Mouse (Mus musculus) hindbrain, embryonic 11.5 days (tissue): ENCODE results near the gene Hsd11b1. TPM values are rescaled to one million over a fixed set of nuclear protein-coding genes. Genes with fewer than 3 reads are reported as not detected.
A peak's percentile ranks its signal among the peaks of the same experiment; 100 is the strongest.

ENCODE experiments used
- ATAC-seq: fragments of 200-750 bp; cut with Nextera tagmentation; 2 replicates; pipeline ENCODE4 v1.8.0; 2017; ENCODE audit warnings: mild to moderate bottlenecking, moderate TSS enrichment, moderate library complexity; ENCODE audit not compliant: low FRiP score
- DNase-seq: peaks from one replicate; pipeline ENCODE4 v3.0.0-alpha.2; 2015; ENCODE audit warnings: low spot score
- H3K27ac ChIP-seq: fragments of 300-500 bp; sonication (generic); 2 replicates; pipeline ENCODE4 v1.5.1; 2014; ENCODE audit warnings: mild to moderate bottlenecking, low read depth, low read length
- H3K27me3 ChIP-seq: fragments of 300-500 bp; sonication (generic); 2 replicates; pipeline ENCODE4 v1.6.1; 2014; ENCODE audit warnings: mild to moderate bottlenecking, low read length, moderate library complexity, mixed read lengths; ENCODE audit not compliant: control insufficient read depth, insufficient read depth
- H3K36me3 ChIP-seq: fragments of 300-500 bp; sonication (generic); 2 replicates; pipeline ENCODE4 v1.6.1; 2014; ENCODE audit warnings: mild to moderate bottlenecking, low read length, moderate library complexity, mixed read lengths; ENCODE audit not compliant: control insufficient read depth, insufficient read depth
- H3K4me1 ChIP-seq: fragments of 300-500 bp; sonication (generic); replicated peaks from 2 replicates; pipeline ENCODE4 v1.6.1; 2014; ENCODE audit warnings: low read length, mixed read lengths; ENCODE audit not compliant: control insufficient read depth, insufficient read depth
- H3K4me2 ChIP-seq: fragments of 300-500 bp; sonication (generic); replicated peaks from 2 replicates; pipeline ENCODE4 v1.6.1; 2014; ENCODE audit warnings: mild to moderate bottlenecking, low read depth, low read length
- H3K4me3 ChIP-seq: fragments of 300-500 bp; sonication (generic); 2 replicates; pipeline ENCODE4 v1.5.1; 2014; ENCODE audit warnings: low read depth, low read length
- H3K9ac ChIP-seq: fragments of 300-500 bp; sonication (generic); 2 replicates; pipeline ENCODE4 v1.6.1; 2014; ENCODE audit warnings: low read depth, low read length
- H3K9me3 ChIP-seq: fragments of 300-500 bp; sonication (generic); 2 replicates; pipeline ENCODE4 v1.6.1; 2016; ENCODE audit warnings: low read length; ENCODE audit not compliant: control insufficient read depth
- WGBS: fragments of 180-500 bp; shearing (Covaris S2); extraction: QIAGEN DNeasy Blood & Tissue Kit; methylation state at CpG from one replicate; pipeline ENCODE4 v1.1.7; 2014; 5-methylcytosine and 5-hydroxymethylcytosine counted together
- polyA plus RNA-seq: library from polyadenylated mRNA; unstranded; fragments of >200 nt; fragmentation: Nextera tagmentation; extraction: Ambion mirVana; gene quantifications from 2 replicates; pipeline ENCODE4 v1.2.1, GENCODE M21; 2014

Gene Hsd11b1
- polyA plus RNA-seq, 1 experiment from 2014 or later, result not detected

DNA sequence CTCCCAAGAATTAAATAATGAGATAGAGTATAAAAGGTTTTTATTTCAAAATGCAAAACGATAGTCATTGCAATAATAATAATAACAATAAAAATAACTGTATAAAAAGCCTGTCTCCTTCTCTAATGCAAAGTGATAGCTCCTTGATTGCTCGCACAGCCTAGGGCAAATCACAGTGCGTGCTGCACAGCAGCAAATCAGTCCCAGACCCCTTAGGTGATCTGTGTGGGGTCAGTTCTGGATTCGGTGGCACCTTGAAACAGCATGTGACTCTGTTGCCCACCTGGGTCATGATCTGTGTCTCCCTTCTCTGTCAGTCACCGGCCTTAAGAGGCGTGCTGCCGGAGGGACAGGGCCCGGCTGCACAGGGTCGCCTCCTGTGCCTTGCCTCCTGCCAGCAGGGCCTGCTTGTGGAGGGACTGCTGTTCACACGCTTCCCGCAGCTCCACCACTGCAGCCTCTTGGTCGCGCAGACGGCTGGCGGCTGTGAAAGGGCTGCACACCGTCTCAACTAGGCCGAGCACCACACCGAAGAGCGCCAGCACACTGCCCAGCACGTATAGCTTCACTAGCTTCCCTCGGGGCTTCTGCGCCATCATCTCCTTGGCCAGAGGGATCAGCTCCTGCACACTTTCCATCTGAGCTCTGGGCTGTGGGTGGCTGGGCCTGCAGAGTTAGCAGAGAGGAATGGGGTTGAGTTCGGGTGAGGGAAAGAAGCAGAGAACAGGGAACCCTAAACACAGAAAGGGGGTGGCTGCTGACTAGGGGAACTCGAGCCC, 8.5 kb upstream of the Hsd11b1 start:
- 11% methylated on average over 24 of the region's 24 CpGs for WGBS
- Histone ChIP-seq H3K9me3 (no peaks in the 10 kb centered on the region), H3K4me3 (peak overlapping the region; percentile 37), H3K27ac (peak overlapping the region; percentile 55), H3K27me3 (no peaks in the 10 kb centered on the region), H3K9ac (peak overlapping the region; percentile 79), H3K4me2 (peak overlapping the region; percentile 71), H3K36me3 (no peaks in the 10 kb centered on the region), H3K4me1 (0 out of 2 replicates have a peak, but pooled peaks cover 3% of the 10 kb centered on the region)
- ATAC-seq, result peak; percentile 78
- peak; percentile 62 for DNase-seq

DNA sequence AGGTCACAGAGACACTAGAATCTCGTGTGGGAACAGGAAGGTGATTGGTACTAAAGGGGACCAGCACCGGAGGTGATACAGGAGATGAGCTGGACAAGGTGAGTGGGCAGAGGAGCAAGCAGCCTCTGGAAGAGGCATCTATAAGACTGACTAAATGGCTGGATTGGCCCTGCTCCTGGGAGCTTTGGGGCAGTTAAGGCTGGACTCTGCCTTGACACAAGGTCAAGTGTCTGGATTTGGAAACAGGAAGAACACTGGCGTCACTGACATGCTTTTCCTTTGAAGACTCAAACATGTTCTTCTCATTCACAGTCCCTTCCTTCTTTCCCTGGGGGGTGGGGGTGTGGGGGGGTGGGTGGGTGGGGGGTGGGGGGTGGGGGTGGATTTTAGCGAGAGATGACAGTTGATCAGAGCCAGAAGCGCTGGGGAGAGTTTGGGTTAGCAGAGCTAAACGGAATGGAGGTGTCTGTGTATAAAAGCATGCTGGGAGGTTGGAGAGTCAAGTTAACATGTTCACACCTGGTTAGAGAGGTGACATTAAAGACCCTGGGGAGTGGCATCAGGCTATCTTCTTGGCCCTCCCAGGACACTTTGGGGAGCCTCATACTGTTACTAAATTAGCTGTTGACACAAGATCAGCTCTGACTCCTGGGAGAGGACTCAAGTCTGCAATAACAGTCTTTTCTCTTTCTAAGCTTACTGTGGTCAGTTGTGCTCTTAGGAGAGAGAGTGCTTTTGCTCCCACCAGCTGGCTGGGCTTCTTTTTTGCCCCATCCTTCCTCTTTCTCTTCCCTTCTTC, 7.3 kb upstream of the Hsd11b1 start:
- DNase-seq (no peak), ATAC-seq (no peak)
- no peak overlapping the region for H3K27ac ChIP-seq
- H3K27me3 ChIP-seq, result no peaks in the 10 kb centered on the region
- no peak overlapping the region for H3K4me3 ChIP-seq
- 55% methylated on average over 6 of the region's 6 CpGs for WGBS
- no peaks in the 10 kb centered on the region for H3K36me3 ChIP-seq
- no peaks in the 10 kb centered on the region for H3K9me3 ChIP-seq
- H3K4me1 ChIP-seq, result 0 out of 2 replicates have a peak, but pooled peaks cover 3% of the 10 kb centered on the region
- 0 out of 2 replicates have a peak overlapping the region, but pooled peaks have one; percentile 11 for H3K9ac ChIP-seq
- no peak overlapping the region for H3K4me2 ChIP-seq

DNA sequence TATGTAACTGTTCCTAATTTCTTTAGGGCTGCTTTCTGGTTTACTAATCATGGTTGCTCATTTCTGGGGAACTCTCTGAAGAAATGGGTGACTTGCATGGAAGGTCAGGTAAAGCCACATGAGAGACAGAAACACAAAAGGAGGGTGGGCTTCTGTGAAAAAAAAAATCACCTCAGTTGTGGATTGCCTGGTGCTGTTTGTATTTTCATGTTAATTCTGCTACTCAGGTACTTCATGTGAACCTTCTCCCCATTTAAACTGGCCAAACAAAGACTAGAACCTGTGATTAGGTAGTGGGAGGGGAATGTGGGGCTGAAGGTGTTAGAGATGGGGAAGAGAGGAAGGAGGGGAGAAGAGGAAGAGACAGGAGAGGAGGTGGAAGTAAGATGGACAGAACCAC, 1.9 kb upstream of the Hsd11b1 start:
- DNase-seq (no peak), ATAC-seq (no peak)
- Histone ChIP-seq H3K4me1 (no peaks in the 10 kb centered on the region), H3K9me3 (no peaks in the 10 kb centered on the region), H3K9ac (no peak overlapping the region), H3K4me3 (no peak overlapping the region), H3K4me2 (no peak overlapping the region), H3K27ac (no peak overlapping the region), H3K36me3 (no peaks in the 10 kb centered on the region), H3K27me3 (no peaks in the 10 kb centered on the region)

DNA sequence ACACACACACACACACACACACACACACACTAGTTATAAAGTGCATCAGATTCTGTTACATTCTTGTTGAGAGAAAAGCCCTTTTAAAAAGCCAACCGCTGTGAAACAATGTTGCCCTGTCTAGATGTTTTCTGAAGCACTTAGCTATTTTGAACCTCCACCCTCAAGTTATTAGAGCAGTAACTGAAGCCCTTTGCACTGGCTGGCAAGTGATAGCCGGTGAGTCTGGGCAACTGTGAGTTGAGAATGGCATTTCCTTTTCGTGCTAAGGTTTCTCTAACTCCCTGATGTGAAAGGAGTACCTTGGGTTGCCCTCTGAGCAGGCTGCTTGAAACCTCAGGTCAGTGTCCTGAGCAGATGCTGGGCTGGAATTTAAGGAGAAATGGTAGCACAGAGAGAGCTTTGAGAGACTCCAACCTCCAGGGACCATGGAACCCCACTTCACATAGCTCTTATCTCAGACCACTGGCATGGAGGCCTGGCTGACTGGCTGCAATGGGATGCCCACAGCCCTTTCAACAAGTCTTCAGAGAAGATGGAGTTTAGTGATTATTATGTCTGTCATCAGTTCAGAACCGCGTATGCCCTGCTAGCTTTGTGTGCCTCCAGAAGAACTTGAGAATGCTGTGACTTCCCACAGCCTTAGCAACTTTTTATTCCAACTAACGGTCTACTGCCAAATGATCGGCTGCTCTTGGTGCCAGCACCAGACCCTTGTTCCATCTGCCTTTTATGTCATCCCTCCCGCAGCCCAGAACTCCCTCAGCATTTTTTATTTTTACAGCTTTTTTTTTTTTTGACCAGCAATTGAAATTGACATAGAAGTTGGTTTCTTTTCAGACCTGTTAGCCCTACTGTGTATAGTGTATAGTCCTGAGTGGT, 608 bp downstream of the Hsd11b1 start:
- no peak overlapping the region for H3K4me2 ChIP-seq
- H3K4me1 ChIP-seq, result no peaks in the 10 kb centered on the region
- ATAC-seq, result no peak
- H3K27me3 ChIP-seq, result no peaks in the 10 kb centered on the region
- no peak overlapping the region for H3K9ac ChIP-seq
- DNase-seq, result no peak
- H3K4me3 ChIP-seq, result no peak overlapping the region
- no peak overlapping the region for H3K27ac ChIP-seq
- no peaks in the 10 kb centered on the region for H3K36me3 ChIP-seq
- WGBS, result 79% methylated on average over 8 of the region's 8 CpGs
- no peaks in the 10 kb centered on the region for H3K9me3 ChIP-seq

DNA sequence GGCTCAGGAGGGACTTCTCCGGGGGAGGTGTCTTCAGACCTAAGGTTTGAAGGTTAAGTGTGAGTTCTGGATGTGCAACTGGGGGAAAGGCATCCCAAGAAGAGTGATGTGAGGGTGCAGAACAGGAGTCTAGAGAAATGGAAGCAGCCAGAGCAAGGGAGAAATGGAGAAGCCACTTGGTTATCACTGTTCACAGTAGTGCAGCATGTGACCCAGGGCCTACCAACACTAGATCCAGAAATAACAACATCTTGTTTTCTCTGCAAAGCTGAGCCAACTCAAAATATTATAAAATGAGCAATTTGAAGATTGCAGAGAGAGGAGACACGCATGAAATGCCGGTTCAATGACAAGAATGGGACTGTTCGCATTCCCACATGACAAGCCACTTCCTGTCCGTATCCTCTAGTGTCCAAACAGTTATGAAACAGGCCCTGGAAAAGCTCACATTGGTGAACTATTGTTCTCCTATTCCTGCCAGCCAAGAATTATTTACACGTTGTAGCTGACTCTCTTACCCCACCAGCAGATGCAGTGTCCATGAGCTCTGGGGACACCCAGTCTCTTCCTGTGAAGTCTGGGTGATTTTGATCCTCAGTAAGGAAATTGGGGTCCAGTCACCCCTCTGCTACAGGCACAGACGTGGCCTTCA, 1.9 kb downstream of the Hsd11b1 start:
- Histone ChIP-seq H3K4me2 (no peak overlapping the region), H3K9me3 (no peaks in the 10 kb centered on the region), H3K27ac (no peak overlapping the region), H3K27me3 (no peaks in the 10 kb centered on the region), H3K9ac (no peak overlapping the region), H3K4me1 (no peaks in the 10 kb centered on the region), H3K36me3 (no peaks in the 10 kb centered on the region), H3K4me3 (no peak overlapping the region)
- WGBS, result 79% methylated on average over 7 of the region's 7 CpGs
- no peak for DNase-seq
- no peak for ATAC-seq

DNA sequence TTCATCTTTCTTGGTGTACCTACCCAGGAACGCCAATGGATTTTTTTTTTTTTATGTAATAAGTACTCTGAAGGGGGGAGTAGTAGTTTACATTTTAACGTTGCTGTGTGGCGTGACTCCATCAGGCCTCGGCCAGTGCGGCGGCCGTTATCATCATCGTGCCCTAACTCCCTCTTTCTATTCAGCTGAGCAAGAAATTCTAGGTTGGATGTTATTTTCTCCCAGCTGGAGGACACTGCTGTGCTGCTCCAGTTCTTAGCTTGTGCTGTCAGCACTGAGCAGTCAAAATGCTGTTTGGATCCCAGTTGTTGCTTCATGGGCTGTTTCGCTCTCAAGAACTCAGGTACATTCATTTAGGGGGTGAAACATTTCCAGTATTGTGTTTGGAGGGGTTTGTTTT, 4.3 kb downstream of the Hsd11b1 start:
- H3K9me3 ChIP-seq, result no peaks in the 10 kb centered on the region
- H3K4me2 ChIP-seq, result no peak overlapping the region
- no peak overlapping the region for H3K27ac ChIP-seq
- DNase-seq (no peak), ATAC-seq (no peak)
- no peaks in the 10 kb centered on the region for H3K27me3 ChIP-seq
- no peaks in the 10 kb centered on the region for H3K36me3 ChIP-seq
- 88% methylated on average over 9 of the region's 9 CpGs for WGBS
- H3K9ac ChIP-seq, result no peak overlapping the region
- no peak overlapping the region for H3K4me3 ChIP-seq
- H3K4me1 ChIP-seq, result no peaks in the 10 kb centered on the region

DNA sequence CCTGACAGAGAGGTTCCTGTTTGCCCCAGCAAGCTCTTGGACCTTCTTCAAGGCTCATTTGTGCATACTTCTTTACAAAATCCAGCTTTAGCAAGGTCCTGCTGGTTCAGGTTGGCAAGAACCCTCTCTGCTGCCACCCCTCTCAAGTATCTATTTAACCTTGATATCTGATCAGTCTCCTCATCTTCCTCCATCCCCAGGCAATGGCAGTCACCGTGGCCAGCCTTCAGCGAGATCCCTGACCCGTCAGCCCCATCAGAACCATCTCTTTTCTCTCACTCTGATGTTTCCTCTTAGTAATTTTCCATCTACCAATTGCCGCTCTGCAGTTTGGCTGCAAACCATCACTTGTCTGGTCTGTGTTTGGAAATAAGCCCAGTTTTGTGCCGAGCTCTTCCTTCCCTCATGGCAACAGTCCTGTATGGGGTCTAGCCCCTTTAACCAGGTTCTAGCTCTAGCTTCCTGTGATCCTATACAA, 7.2 kb downstream of the Hsd11b1 start:
- no peak overlapping the region for H3K4me2 ChIP-seq
- H3K27me3 ChIP-seq, result no peaks in the 10 kb centered on the region
- WGBS, result 79% methylated on average over 5 of the region's 5 CpGs
- H3K4me1 ChIP-seq, result no peaks in the 10 kb centered on the region
- H3K4me3 ChIP-seq, result no peak overlapping the region
- H3K9ac ChIP-seq, result no peak overlapping the region
- no peak overlapping the region for H3K27ac ChIP-seq
- ATAC-seq (no peak), DNase-seq (no peak)
- no peaks in the 10 kb centered on the region for H3K36me3 ChIP-seq
- no peaks in the 10 kb centered on the region for H3K9me3 ChIP-seq

DNA sequence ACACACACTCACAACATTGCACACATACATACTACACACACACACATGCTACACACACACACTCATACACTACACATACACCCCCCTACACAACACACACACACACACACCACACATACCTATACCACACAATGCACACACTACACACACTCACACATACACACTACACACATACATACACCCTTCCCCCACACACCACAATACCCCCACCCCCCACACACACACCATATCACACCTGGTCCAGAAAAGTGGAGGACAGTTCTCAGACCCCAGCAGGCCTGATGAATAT, 7.6 kb downstream of the Hsd11b1 start:
- H3K4me3 ChIP-seq, result no peak overlapping the region
- no peak for DNase-seq

More for the DNA sequence above, 7.6 kb downstream of the Hsd11b1 start:
- H3K4me2 ChIP-seq, result no peak overlapping the region
- H3K27me3 ChIP-seq, result no peaks in the 10 kb centered on the region
- ATAC-seq, result peak; percentile 14; the same call in 1 of the 2 replicates
- no peaks in the 10 kb centered on the region for H3K9me3 ChIP-seq
- H3K27ac ChIP-seq, result no peak overlapping the region
- H3K4me1 ChIP-seq, result no peaks in the 10 kb centered on the region
- no peak overlapping the region for H3K9ac ChIP-seq
- no peaks in the 10 kb centered on the region for H3K36me3 ChIP-seq
